Mouse (Mus musculus) left cerebral cortex, adult 11 months (tissue): ENCODE results near the gene Ube2b.

ENCODE experiments used
- DNase-seq: peaks from one replicate; pipeline ENCODE4 v3.0.0; 2022; ENCODE audit warnings: low spot score

Gene Ube2b

DNA sequence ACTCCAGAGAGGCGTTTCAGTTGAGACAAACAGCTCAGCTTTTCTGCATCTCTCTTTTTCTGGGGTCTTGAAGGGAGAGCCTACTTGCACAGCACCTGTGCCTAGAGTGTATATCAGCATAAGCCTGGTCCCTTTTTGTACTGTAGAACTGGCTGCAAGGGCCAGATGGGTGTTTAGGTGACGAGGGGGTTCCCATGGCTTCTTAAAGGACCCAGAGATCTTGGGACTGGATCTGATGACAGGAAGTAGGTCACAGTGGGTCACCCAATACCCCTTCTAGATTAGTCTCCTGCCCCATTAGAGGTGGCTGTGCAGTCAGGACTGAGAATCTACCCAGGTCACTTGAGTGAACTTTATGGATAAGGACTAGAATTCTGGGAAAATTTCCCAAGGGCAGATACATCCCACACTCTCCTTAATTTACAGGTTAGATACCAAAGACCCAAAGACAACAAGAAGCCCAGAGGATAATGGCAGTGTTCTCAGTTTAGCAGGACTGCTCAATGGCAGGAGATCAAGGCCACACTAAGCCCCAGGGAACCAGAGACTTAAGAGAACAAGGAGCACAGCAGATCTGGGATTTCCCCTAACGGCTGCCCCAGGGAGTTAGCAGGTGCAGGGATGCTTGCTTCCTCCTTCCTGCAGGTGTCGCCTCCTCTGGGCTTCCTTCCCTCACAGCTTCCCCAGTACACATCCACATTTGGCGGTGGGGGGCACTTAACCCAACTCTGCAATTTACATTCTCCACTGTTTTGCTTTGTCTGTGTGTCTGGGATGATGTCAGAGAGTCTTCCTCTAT, 64.7 kb downstream of the Ube2b start:
- DNase-seq, result no peak
